Mouse (Mus musculus): ENCODE results near the gene Tex261.

GRCm38 (mm10) chr6:83727178-83727577 is 48.4 kb downstream of the Tex261 start:
- peak; percentile 29; the same call in 1 of the 2 replicates for TF ChIP-seq CTCF (conservative IDR thresholded peaks at IDR 0.05; ENCODE audit: insufficient read depth, insufficient read length, low read depth, low read length)
- no peak for TF ChIP-seq POLR2A (IDR thresholded peaks at IDR 0.05; ENCODE audit: low read depth, low read length)

Measured in kidney, adult 2 months (tissue).